Mouse (Mus musculus) hindbrain, postnatal 0 days (tissue): ENCODE measurements around the gene Rxylt1. TPM values are rescaled to one million over a fixed set of nuclear protein-coding genes. Genes with fewer than 3 reads are reported as not detected.

Experiments used
- ATAC-seq: fragments of 200-750 bp; cut with Nextera tagmentation; 2 replicates; pipeline ENCODE4 v1.8.0; 2017; ENCODE audit warnings: mild to moderate bottlenecking, moderate TSS enrichment, moderate library complexity
- DNase-seq: peaks from one replicate; pipeline ENCODE4 v3.0.0-alpha.2; 2015; ENCODE audit warnings: low spot score
- H3K27ac ChIP-seq: fragments of 300-500 bp; sonication (generic); 2 replicates; pipeline ENCODE4 v1.5.1; 2014; ENCODE audit warnings: mild to moderate bottlenecking
- H3K27me3 ChIP-seq: fragments of 300-500 bp; sonication (generic); 2 replicates; pipeline ENCODE4 v1.6.1; 2014; ENCODE audit warnings: low read length, mixed read lengths; ENCODE audit not compliant: insufficient read depth
- H3K36me3 ChIP-seq: fragments of 300-500 bp; sonication (generic); 2 replicates; pipeline ENCODE4 v1.6.1; 2014; ENCODE audit warnings: low read length, mixed read lengths; ENCODE audit not compliant: insufficient read depth
- H3K4me1 ChIP-seq: fragments of 300-500 bp; sonication (generic); 2 replicates; pipeline ENCODE4 v1.6.1; 2014; ENCODE audit warnings: antibody characterized with exemption, low read length, mixed read lengths; ENCODE audit not compliant: insufficient read depth
- H3K4me2 ChIP-seq: fragments of 300-500 bp; sonication (generic); 2 replicates; pipeline ENCODE4 v1.6.1; 2014; ENCODE audit warnings: low read depth, mild to moderate bottlenecking, low read length, moderate library complexity, mixed read lengths
- H3K4me3 ChIP-seq: fragments of 300-500 bp; sonication (generic); 2 replicates; pipeline ENCODE4 v1.5.1; 2014; ENCODE audit warnings: low read length
- H3K9ac ChIP-seq: fragments of 300-500 bp; sonication (generic); replicated peaks from 2 replicates; pipeline ENCODE4 v1.6.1; 2014; ENCODE audit warnings: mild to moderate bottlenecking, low read length, moderate library complexity, mixed read lengths
- H3K9me3 ChIP-seq: fragments of 300-500 bp; sonication (generic); 2 replicates; pipeline ENCODE4 v1.6.1; 2016; ENCODE audit warnings: low read length, mixed read lengths
- CTCF ChIP-seq: IDR thresholded peaks from 2 replicates; pipeline ENCODE4 v1.5.1; 2016; ENCODE audit warnings: antibody characterized with exemption, control low read depth, low read depth
- WGBS: fragments of 180-500 bp; shearing (Covaris S2); extraction: QIAGEN DNeasy Blood & Tissue Kit; methylation state at CpG from one replicate; pipeline ENCODE4 v1.1.7; 2014; 5-methylcytosine and 5-hydroxymethylcytosine counted together
- polyA plus RNA-seq: library from polyadenylated mRNA; unstranded; fragments of >200 nt; fragmentation: Nextera tagmentation; extraction: Ambion mirVana; gene quantifications from 2 replicates; pipeline ENCODE4 v1.2.1, GENCODE M21; 2015
- total RNA-seq: library from RNA; depleted of rRNA; stranded (reverse); fragments of >200 nt; gene quantifications from 2 replicates; pipeline ENCODE4 v1.2.3, GENCODE M21; 2014

The Rxylt1 gene
- total and polyA plus RNA-seq, 2 experiments from 2014 or later: 17.0 to 59.8 TPM

DNA sequence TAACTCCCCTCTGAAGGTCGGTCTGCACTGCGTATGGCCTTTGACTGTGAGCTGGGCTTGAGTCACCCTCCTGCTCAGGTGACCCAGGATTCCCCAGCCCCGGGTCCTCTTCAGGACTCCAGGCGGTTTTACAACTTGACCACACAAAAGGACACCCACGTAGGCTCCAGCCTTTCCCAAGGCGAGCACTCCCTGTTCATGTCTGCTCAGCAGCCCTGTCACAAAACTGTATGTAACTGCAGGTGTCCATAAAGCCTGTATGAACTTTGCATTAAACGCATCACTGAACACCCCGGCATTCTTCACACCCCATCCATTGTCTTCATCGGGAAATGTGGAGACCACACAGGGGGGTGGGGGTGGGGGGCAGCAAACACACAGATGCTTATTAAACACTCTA is 51.2 kb downstream of the Rxylt1 start:
- H3K9ac ChIP-seq: peak overlapping the region; percentile 90
- H3K4me1 ChIP-seq: peaks cover 5% of the 10 kb centered on the region
- H3K27ac ChIP-seq: peak overlapping the region; percentile 90
- peak overlapping the region; percentile 72 for H3K4me2 ChIP-seq
- peak overlapping the region; percentile 85 for H3K4me3 ChIP-seq
- no peaks in the 10 kb centered on the region for H3K27me3 ChIP-seq
- 5% methylated on average over 9 of the region's 9 CpGs for whole genome bisulfite sequencing
- no peak for TF ChIP-seq CTCF
- H3K36me3 ChIP-seq: no peaks in the 10 kb centered on the region
- H3K9me3 ChIP-seq: no peaks in the 10 kb centered on the region
- ATAC-seq (no peak), DNase-seq (no peak)

DNA sequence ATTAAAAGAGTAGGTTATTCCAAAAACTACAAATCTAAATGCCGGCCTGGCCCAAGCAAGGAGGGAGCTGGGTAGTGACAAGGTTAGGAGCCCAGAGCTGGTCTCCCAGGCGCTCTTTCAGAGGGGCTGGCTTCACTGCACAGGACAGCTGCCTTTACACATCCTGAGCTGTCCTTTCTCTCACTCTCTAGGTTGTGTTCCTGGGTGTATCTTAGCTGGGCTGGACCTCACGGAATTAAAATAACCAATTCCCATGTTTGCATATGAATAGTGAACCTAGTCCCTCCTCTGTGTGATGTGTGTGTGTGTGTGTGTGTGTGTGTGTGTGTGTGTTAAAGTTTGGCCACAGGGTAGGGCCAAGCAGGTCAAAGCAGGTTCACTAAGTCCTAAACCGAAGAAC is 52.2 kb downstream of the Rxylt1 start:
- Histone ChIP-seq H3K4me3 (peak overlapping the region; percentile 85), H3K36me3 (no peaks in the 10 kb centered on the region), H3K9me3 (no peaks in the 10 kb centered on the region), H3K27me3 (no peaks in the 10 kb centered on the region), H3K9ac (0 out of 2 replicates have a peak overlapping the region, but pooled peaks have one; percentile 24), H3K27ac (peak overlapping the region; percentile 32; the same call in 1 of the 2 replicates), H3K4me1 (peaks cover 5% of the 10 kb centered on the region), H3K4me2 (peak overlapping the region; percentile 72)
- no peak for ATAC-seq
- WGBS: 57% methylated on average over 4 of the region's 4 CpGs
- DNase-seq: no peak
- TF ChIP-seq CTCF: no peak

DNA sequence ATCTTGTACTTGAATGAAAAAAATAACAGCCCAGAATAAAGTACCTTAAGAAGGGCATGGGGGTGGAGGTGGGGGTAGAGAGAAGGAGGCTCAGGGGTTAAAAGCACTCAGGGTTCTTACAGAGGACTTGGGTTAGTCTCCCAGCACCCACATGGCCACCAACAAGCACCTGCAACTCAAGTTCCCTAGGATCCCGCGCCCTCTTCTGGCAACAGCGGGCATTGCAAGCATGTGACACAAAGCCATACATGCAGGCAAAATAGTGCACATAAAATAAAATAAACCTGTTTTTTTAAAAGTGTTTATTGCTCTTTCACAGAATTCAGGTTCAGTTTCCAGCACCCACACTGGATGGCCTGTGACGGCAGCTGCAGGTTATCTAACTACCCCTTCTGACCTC is 56.8 kb downstream of the Rxylt1 start:
- no peaks in the 10 kb centered on the region for H3K27me3 ChIP-seq
- no peak for ATAC-seq
- WGBS: 35% methylated on average over 4 of the region's 4 CpGs
- no peak overlapping the region for H3K9ac ChIP-seq
- no peak overlapping the region for H3K27ac ChIP-seq
- no peak overlapping the region for H3K4me3 ChIP-seq
- TF ChIP-seq CTCF: peak; percentile 62
- no peaks in the 10 kb centered on the region for H3K36me3 ChIP-seq
- peaks cover 5% of the 10 kb centered on the region for H3K4me1 ChIP-seq
- no peak overlapping the region for H3K4me2 ChIP-seq
- H3K9me3 ChIP-seq: no peaks in the 10 kb centered on the region
- no peak for DNase-seq

DNA sequence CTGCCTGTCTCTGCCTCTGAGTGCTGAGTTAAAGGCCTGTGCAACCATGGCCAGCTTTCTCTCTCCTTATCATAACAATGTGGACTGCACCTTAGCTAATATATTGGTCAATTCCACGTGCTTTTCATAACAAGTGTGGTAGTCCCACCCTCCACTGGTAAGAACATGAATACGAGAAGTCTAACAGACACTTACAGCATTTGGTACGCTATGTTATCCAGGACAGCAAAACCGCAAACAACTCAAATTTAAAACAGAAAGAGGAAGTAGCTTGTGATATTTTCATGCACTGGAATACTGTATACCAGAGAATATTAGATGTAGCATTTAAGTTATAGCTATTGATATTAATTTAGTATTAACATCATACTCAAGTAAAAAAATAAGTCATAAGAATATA is 57.6 kb downstream of the Rxylt1 start:
- no peak overlapping the region for H3K4me3 ChIP-seq
- H3K27ac ChIP-seq: no peak overlapping the region
- no peak for ATAC-seq
- H3K4me1 ChIP-seq: peaks cover under 1% of the 10 kb centered on the region; the same call in 1 of the 2 replicates
- H3K36me3 ChIP-seq: no peaks in the 10 kb centered on the region
- no peak overlapping the region for H3K4me2 ChIP-seq
- DNase-seq: no peak
- H3K27me3 ChIP-seq: no peaks in the 10 kb centered on the region
- no peak overlapping the region for H3K9ac ChIP-seq
- no peaks in the 10 kb centered on the region for H3K9me3 ChIP-seq
- TF ChIP-seq CTCF: no peak
- WGBS: 92% methylated on average over 4 of the region's 4 CpGs

DNA sequence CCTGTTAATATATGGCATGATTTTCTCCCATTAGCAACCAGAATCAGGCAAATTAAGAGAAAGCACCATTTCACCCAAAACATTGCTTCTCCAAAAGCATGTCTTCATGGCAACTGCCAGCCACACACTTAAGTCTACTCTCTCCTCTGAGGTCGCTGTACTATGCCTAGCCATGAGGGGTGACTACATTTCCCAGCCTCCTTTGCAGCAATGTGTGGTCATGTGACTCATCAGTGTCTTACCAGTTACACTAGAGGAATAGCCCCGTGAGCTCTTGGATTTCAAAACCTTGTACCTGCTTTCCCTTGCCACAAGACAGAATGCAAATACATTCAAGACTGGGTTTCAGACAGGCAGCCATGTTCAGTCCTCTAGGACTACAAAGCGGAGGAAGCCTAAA is 58.6 kb downstream of the Rxylt1 start:
- Histone ChIP-seq H3K4me3 (no peak overlapping the region), H3K27me3 (no peaks in the 10 kb centered on the region), H3K27ac (no peak overlapping the region), H3K9me3 (no peaks in the 10 kb centered on the region), H3K4me1 (no peaks in the 10 kb centered on the region), H3K36me3 (no peaks in the 10 kb centered on the region), H3K4me2 (no peak overlapping the region), H3K9ac (no peak overlapping the region)
- TF ChIP-seq CTCF: no peak
- DNase-seq: peak; percentile 46
- ATAC-seq: peak; percentile 77; the same call in 1 of the 2 replicates
- WGBS: 52% methylated on average over 3 of the region's 3 CpGs

DNA sequence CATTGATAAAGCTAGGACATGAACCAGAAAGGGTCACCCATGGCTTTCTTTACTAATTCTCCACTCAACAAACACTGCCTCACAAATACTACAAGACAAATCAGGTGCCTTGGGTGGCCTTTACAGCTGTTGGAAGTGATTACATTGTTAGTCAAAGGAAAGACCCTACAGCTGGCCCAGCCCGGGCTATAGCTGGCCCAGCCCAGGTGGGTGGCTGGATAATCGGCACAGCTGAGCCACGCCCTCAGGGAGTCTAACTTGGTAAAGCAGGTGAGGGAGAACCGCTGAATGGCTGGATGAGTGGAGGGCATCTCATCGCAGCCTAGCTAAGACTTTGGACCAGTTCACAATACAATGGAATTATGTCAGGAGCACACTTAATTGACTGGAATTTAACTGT is 63.9 kb downstream of the Rxylt1 start:
- no peak overlapping the region for H3K9ac ChIP-seq
- no peak for TF ChIP-seq CTCF
- 78% methylated on average over 5 of the region's 5 CpGs for WGBS
- no peaks in the 10 kb centered on the region for H3K36me3 ChIP-seq
- DNase-seq (no peak), ATAC-seq (no peak)
- no peak overlapping the region for H3K27ac ChIP-seq
- H3K27me3 ChIP-seq: no peaks in the 10 kb centered on the region
- no peak overlapping the region for H3K4me2 ChIP-seq
- H3K9me3 ChIP-seq: no peaks in the 10 kb centered on the region
- H3K4me3 ChIP-seq: no peak overlapping the region
- H3K4me1 ChIP-seq: no peaks in the 10 kb centered on the region

DNA sequence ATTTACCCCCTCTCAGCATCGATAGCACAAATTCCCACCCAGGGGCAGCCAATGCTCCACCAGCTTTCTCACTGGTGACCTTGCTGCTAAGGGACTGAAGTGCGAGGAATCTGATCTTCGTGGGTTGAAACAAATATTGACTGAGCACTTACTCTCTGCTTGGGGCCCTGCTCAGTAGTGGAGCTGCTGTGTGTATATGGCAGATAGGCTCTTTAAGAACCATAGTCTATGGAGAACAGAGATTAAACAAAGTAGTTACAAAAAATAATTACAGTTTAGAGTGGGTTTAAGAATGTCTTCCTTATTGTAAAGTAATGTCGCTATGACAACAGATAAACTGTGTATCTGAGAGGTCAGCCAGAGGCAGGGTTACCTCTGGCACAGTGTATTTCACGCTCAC is 66.8 kb downstream of the Rxylt1 start:
- Histone ChIP-seq H3K36me3 (no peaks in the 10 kb centered on the region), H3K4me3 (no peak overlapping the region), H3K9me3 (no peaks in the 10 kb centered on the region), H3K27ac (no peak overlapping the region), H3K27me3 (no peaks in the 10 kb centered on the region), H3K4me2 (no peak overlapping the region), H3K4me1 (no peaks in the 10 kb centered on the region), H3K9ac (no peak overlapping the region)
- ATAC-seq (no peak), DNase-seq (no peak)
- 79% methylated on average over 5 of the region's 5 CpGs for WGBS
- TF ChIP-seq CTCF: no peak
